Mouse (Mus musculus) G1E (cell line): ENCODE results near the gene Elp6. TPM values are rescaled to one million over a fixed set of nuclear protein-coding genes. Genes with fewer than 3 reads are reported as not detected.

Experiments used
- ATAC-seq: 2 replicates; pipeline ENCODE4 v1.8.0; 2016; ENCODE audit warnings: mild to moderate bottlenecking; ENCODE audit not compliant: insufficient number of reproducible peaks, poor library complexity, low FRiP score, severe bottlenecking; ENCODE audit errors: extremely low read depth
- DNase-seq: peaks from one replicate; pipeline ENCODE4 v3.0.0; 2012; ENCODE audit warnings: low spot score
- H3K27me3 ChIP-seq: 2 replicates; pipeline ENCODE4 v1.6.1; 2012; ENCODE audit warnings: mild to moderate bottlenecking, low read length, inconsistent platforms; ENCODE audit not compliant: insufficient read depth
- H3K36me3 ChIP-seq: replicated peaks from 2 replicates; pipeline ENCODE3; 2012; ENCODE audit warnings: mild to moderate bottlenecking, inconsistent platforms
- H3K4me1 ChIP-seq: 2 replicates; pipeline ENCODE4 v1.6.1; 2012; ENCODE audit warnings: low read depth, low read length, inconsistent platforms, mixed read lengths; ENCODE audit not compliant: insufficient read depth
- H3K4me3 ChIP-seq: 2 replicates; pipeline ENCODE4 v1.5.1; 2012; ENCODE audit warnings: low read depth, mild to moderate bottlenecking, inconsistent platforms, low read length, moderate library complexity, mixed read lengths
- H3K9me3 ChIP-seq: replicated peaks from 2 replicates; pipeline ENCODE4 v1.6.1; 2012; ENCODE audit warnings: inconsistent platforms
- CTCF ChIP-seq: IDR thresholded peaks from 2 replicates; pipeline ENCODE4 v1.5.1; 2012; ENCODE audit warnings: low read depth, low read length, inconsistent platforms, mixed read lengths
- GATA1 ChIP-seq: IDR thresholded peaks from 2 replicates; pipeline ENCODE4 v1.6.1; 2012; ENCODE audit warnings: borderline replicate concordance, low read length, inconsistent platforms, mixed read lengths
- GATA2 ChIP-seq: IDR thresholded peaks from 2 replicates; pipeline ENCODE4 v1.6.1; 2012; ENCODE audit warnings: low read depth, low read length, inconsistent platforms, borderline replicate concordance
- POLR2AphosphoS5 ChIP-seq: IDR thresholded peaks from 2 replicates; pipeline ENCODE4 v1.6.1; 2012; ENCODE audit warnings: low read depth, low read length, inconsistent platforms; ENCODE audit not compliant: insufficient replicate concordance
- TAL1 ChIP-seq: conservative IDR thresholded peaks from 2 replicates; pipeline ENCODE4 v1.6.1; 2012; ENCODE audit warnings: low read depth, low read length, inconsistent platforms, mixed read lengths
- polyA plus RNA-seq: library from polyadenylated mRNA; stranded (reverse); fragments of >175 nt; gene quantifications from 2 replicates; pipeline ENCODE4 v1.2.3, GENCODE M21; 2012
- total RNA-seq, 2 experiments: library from RNA; stranded (forward) in 1 of 2; stranded (reverse) in 1 of 2; fragments of 200-1000 nt in 1 of 2; fragments of >200 nt in 1 of 2; fragmentation: Nextera tagmentation in 1 of 2; gene quantifications; 2 replicates each; pipeline ENCODE4 v1.2.3; 2014 to 2017

Elp6 gene
- total and polyA plus RNA-seq, 3 experiments = 7.1 to 12.9 (median 9.3) TPM

- H3K27me3 ChIP-seq = no peaks in the 10 kb centered on the region
- TF ChIP-seq GATA2 (no peak), POLR2AphosphoS5 (no peak), TAL1 (no peak), GATA1 (no peak), CTCF (peak; percentile 90)
- H3K9me3 ChIP-seq = no peaks in the 10 kb centered on the region
- H3K36me3 ChIP-seq = peaks cover 9% of the 10 kb centered on the region
- DNase-seq (peak; percentile 90), ATAC-seq (peak; percentile 86)
- H3K4me3 ChIP-seq = peak within 1 kb of the TSS; percentile 89
- peaks cover 45% of the 10 kb centered on the region for H3K4me1 ChIP-seq
Measured at GRCm38 (mm10) chr9:110333135-110333895, 28.3 kb downstream of the Elp6 start, which contains the start of gene Scap. Scap (plus strand) TSS chr9:110333288.

- ATAC-seq (no peak), DNase-seq (no peak)
- Histone ChIP-seq H3K4me3 (peak overlapping the region; percentile 89), H3K27me3 (no peaks in the 10 kb centered on the region), H3K9me3 (no peaks in the 10 kb centered on the region), H3K36me3 (peaks cover 11% of the 10 kb centered on the region), H3K4me1 (peaks cover 41% of the 10 kb centered on the region)
- TF ChIP-seq GATA2 (no peak), TAL1 (no peak), GATA1 (no peak), CTCF (no peak)
Measured at GRCm38 (mm10) chr9:110333896-110334259, 28.9 kb downstream of the Elp6 start.

- DNase-seq = no peak
- Histone ChIP-seq H3K9me3 (no peaks in the 10 kb centered on the region), H3K4me3 (no peak overlapping the region), H3K4me1 (peaks cover 32% of the 10 kb centered on the region), H3K27me3 (no peaks in the 10 kb centered on the region), H3K36me3 (peaks cover 12% of the 10 kb centered on the region)
- ATAC-seq = no peak
- no peak for TF ChIP-seq TAL1
- no peak for TF ChIP-seq POLR2AphosphoS5
- no peak for TF ChIP-seq GATA2
Measured at GRCm38 (mm10) chr9:110334849-110335248, 29.9 kb downstream of the Elp6 start.

- DNase-seq (no peak), ATAC-seq (no peak)
- Histone ChIP-seq H3K36me3 (peaks cover 21% of the 10 kb centered on the region), H3K4me3 (no peak overlapping the region), H3K9me3 (no peaks in the 10 kb centered on the region), H3K27me3 (no peaks in the 10 kb centered on the region), H3K4me1 (peaks cover 9% of the 10 kb centered on the region)
- TF ChIP-seq GATA1 (no peak), GATA2 (no peak), CTCF (no peak), POLR2AphosphoS5 (no peak), TAL1 (no peak)
Measured at GRCm38 (mm10) chr9:110340037-110340750, 35.2 kb downstream of the Elp6 start.

- H3K4me1 ChIP-seq = peaks cover 6% of the 10 kb centered on the region
- no peak for ATAC-seq
Measured at GRCm38 (mm10) chr9:110342008-110342407, 37.0 kb downstream of the Elp6 start.

GRCm38 (mm10) chr9:110343805-110344204 lies 38.8 kb downstream of the Elp6 start:
- no peak for TF ChIP-seq TAL1
- TF ChIP-seq GATA1 = no peak
- no peak for TF ChIP-seq GATA2
- no peak for TF ChIP-seq POLR2AphosphoS5
- TF ChIP-seq CTCF = no peak
- Histone ChIP-seq H3K27me3 (no peaks in the 10 kb centered on the region), H3K4me3 (no peak overlapping the region), H3K9me3 (no peaks in the 10 kb centered on the region), H3K36me3 (peaks cover 20% of the 10 kb centered on the region), H3K4me1 (peaks cover 2% of the 10 kb centered on the region; the same call in 1 of the 2 replicates)
- ATAC-seq = no peak
- DNase-seq = no peak

More at GRCm38 (mm10) chr9:110342008-110342407, 37.0 kb downstream of the Elp6 start:
- Histone ChIP-seq H3K27me3 (no peaks in the 10 kb centered on the region), H3K9me3 (no peaks in the 10 kb centered on the region), H3K4me3 (no peak overlapping the region), H3K36me3 (peaks cover 21% of the 10 kb centered on the region)
- TF ChIP-seq CTCF = no peak
- TF ChIP-seq GATA2 = no peak
- TF ChIP-seq GATA1 = no peak
- TF ChIP-seq POLR2AphosphoS5 = no peak
- no peak for TF ChIP-seq TAL1
- no peak for DNase-seq
